Mouse (Mus musculus) hindbrain, embryonic 10.5 days (tissue): ENCODE measurements around the gene Rrp36. TPM values are rescaled to one million over a fixed set of nuclear protein-coding genes. Genes with fewer than 3 reads are reported as not detected.

Source experiments
- DNase-seq: peaks from one replicate; pipeline ENCODE4 v3.0.0-alpha.2; 2017; ENCODE audit warnings: low spot score
- H3K27ac ChIP-seq: fragments of 300-500 bp; sonication (generic); 2 replicates; pipeline ENCODE4 v1.5.1; 2016; ENCODE audit warnings: mild to moderate bottlenecking, moderate library complexity
- H3K27me3 ChIP-seq: fragments of 300-500 bp; sonication (generic); 2 replicates; pipeline ENCODE4 v1.6.1; 2016; ENCODE audit warnings: mild to moderate bottlenecking; ENCODE audit not compliant: poor library complexity, insufficient read depth, severe bottlenecking
- H3K36me3 ChIP-seq: fragments of 300-500 bp; sonication (generic); 2 replicates; pipeline ENCODE4 v1.6.1; 2016; ENCODE audit warnings: mild to moderate bottlenecking, moderate library complexity
- H3K4me1 ChIP-seq: fragments of 300-500 bp; sonication (generic); replicated peaks from 2 replicates; pipeline ENCODE4 v1.6.1; 2016; ENCODE audit warnings: mild to moderate bottlenecking
- H3K4me3 ChIP-seq: fragments of 300-500 bp; sonication (generic); 2 replicates; pipeline ENCODE4 v1.5.1; 2016; ENCODE audit warnings: mild to moderate bottlenecking, moderate library complexity
- H3K9me3 ChIP-seq: fragments of 300-500 bp; sonication (generic); 2 replicates; pipeline ENCODE4 v1.6.1; 2016; ENCODE audit warnings: mild to moderate bottlenecking, moderate library complexity
- WGBS: fragments of 180-500 bp; shearing (Covaris S2); methylation state at CpG from one replicate; pipeline ENCODE4 v1.1.7; 2016; 5-methylcytosine and 5-hydroxymethylcytosine counted together
- polyA plus RNA-seq: library from polyadenylated mRNA; unstranded; fragments of >200 nt; fragmentation: Nextera tagmentation; extraction: Ambion mirVana; gene quantifications from 2 replicates; pipeline ENCODE4 v1.2.1, GENCODE M21; 2016

The Rrp36 gene
- polyA plus RNA-seq, 1 experiment from 2014 or later, result 67.5 TPM

DNA sequence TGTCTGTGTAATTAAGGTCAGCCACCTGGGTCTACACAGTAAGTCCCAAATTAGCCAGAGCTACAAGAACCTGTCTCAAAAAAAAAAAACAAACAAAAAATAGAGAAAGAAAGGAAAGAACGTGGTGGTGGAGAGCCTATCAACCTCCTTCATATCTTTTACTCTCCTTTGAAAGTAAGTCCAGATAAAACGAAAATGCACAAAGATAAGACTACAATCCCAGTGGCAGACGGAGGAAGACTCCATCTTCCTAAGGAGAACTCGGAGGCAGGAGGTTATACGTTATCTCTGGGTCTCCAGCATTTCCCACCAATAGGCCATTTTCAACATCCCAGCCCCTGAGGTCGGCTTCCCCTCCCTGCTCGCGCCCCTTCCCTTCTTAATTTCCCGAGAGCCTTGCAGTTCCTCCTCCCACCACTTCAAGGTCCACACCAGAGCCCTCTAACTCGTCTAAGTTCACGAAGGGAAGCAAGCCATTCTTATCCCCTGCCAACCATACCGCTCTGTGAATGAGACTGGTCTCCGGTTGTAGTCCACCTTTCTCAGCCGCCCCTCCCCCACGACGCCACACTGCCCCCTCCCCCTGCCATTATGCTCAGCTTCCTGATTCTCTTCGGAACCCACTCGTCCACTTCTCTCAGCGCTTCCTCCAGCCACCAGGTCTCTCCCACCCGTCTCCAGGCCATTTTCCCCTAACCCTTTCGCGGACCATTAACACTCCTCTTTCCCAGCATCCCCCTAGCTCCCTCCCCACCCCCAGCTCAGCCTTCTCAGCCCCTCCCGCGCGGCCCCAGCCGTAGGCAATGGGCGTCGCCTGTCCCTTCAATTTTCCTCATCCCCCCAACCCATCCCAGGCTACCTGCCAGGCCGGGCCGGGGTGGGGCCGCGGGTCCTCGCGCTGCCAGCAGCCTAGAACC, 5.9 kb upstream of the Rrp36 start:
- 1% methylated on average over 34 of the region's 34 CpGs for WGBS
- Histone ChIP-seq H3K27ac (peak overlapping the region; percentile 92), H3K4me3 (peak overlapping the region; percentile 91), H3K27me3 (no peaks in the 10 kb centered on the region), H3K9me3 (no peaks in the 10 kb centered on the region), H3K36me3 (peaks cover 61% of the 10 kb centered on the region), H3K4me1 (peaks cover 47% of the 10 kb centered on the region)
- DNase-seq, result peak; percentile 68

DNA sequence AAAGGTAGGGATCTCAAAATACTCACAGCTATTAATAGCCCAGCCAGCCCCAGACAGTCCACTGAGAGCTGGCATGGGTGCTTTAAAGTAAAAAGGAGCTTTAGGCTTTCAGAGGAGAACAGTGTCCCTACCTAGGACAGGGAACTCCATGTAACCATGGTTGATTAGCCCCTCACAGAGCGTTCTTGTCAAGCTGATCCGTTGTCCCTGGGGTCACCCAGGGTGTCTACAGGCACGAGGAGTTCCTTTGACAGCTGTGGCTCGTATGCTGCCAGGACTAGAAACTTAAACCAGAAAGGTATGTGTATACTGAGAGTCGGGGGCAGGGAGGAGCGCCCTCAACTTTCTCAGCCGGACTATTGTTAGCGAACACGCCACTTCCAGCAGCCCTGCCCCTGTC, 4.8 kb upstream of the Rrp36 start:
- Histone ChIP-seq H3K27me3 (no peaks in the 10 kb centered on the region), H3K4me3 (peak overlapping the region; percentile 91), H3K36me3 (peaks cover 56% of the 10 kb centered on the region), H3K27ac (peak overlapping the region; percentile 51; the same call in 1 of the 2 replicates), H3K9me3 (no peaks in the 10 kb centered on the region), H3K4me1 (peaks cover 56% of the 10 kb centered on the region)
- no peak for DNase-seq
- WGBS, result 71% methylated on average over 9 of the region's 9 CpGs

DNA sequence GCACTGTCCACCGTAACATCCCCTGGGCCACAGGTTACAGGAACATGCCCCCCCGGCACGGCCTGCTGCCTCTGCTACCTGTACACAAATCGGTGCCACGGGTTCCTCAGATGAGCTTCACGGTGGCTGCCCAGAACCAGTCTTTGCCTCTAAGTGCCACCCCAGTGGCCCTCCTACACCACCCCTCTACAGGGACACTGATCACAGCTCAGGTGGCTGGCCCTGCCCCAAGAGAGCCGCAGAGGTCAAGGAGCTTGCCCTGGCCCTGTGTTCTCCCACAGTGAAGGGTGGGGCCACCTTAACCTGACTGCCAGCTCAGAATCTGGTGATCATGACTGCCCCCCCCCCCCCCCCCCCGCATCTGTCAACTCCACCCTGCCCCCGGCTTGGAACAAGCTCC, 4.3 kb upstream of the Rrp36 start, which contains the start of gene Mea1:
Gene Mea1 (plus strand): TSS at position 378 of the 400 bp plus-strand sequence.
- peak within 1 kb of the TSS; percentile 92 for H3K27ac ChIP-seq
- no peaks in the 10 kb centered on the region for H3K9me3 ChIP-seq
- H3K27me3 ChIP-seq, result no peaks in the 10 kb centered on the region
- H3K36me3 ChIP-seq, result peaks cover 51% of the 10 kb centered on the region
- WGBS, result 92% methylated on average over 9 of the region's 9 CpGs
- H3K4me3 ChIP-seq, result peak within 1 kb of the TSS; percentile 91
- H3K4me1 ChIP-seq, result peaks cover 60% of the 10 kb centered on the region
- no peak for DNase-seq

DNA sequence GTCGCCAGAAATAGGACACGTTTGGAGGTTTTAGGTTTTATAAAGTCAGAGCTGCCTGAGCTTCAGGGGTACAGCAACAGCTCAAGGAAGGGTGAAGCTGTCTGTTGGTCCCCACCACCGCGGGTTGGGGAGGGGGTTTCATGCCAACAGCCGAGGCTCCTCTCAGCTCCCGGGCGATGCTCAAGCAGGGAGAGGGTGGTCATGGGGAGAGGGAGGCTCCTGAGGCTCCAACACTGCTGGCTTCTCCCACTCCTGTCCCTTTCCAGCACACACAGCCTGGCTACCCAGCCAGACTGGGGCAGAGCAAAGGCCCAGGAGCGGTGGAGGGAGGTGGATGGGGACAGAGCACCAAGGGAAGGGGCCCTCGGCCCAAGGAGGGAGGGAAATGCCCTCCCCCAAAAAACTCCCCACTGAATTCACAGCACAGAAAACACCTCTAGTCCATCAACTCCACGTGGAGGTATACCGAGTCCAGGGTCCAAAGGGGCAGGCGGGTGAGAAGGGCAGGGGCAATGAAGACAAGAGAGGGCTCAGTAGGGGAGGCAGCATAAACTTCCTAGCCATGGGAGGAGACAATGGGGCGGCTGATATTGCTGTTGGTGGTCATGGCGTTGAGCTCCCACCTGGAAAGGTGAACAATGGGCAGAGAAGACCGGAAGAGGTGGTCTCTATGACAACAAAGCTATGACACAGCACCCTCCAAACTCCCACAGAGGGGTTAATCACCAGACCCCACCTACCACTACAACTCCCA, 555 bp upstream of the Rrp36 start:
- DNase-seq, result no peak

DNA sequence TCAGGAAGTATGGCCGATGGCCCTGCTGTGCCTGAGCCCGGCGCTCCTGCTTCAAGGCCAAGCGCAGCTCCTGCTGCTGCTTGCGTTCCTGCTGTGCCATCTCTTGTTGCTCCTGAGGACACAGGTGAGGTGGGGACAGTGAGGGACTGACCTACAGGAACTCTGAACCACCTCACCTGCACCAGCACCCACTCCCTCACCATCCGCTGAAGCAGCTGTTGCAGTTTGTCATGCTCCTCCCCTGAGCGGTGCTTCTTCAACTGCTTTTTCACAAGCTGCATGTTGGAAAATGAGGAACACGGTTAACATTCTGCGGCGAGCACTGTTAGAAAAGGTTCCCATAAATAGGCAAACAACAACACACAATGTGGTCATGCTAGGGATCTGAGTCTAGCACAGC, 4.2 kb downstream of the Rrp36 start:
- H3K9me3 ChIP-seq, result no peaks in the 10 kb centered on the region
- no peak for DNase-seq
- H3K27me3 ChIP-seq, result no peaks in the 10 kb centered on the region
- H3K4me1 ChIP-seq, result peaks cover 23% of the 10 kb centered on the region
- H3K36me3 ChIP-seq, result peaks cover 80% of the 10 kb centered on the region
- 96% methylated on average over 10 of the region's 10 CpGs for WGBS
- no peak overlapping the region for H3K27ac ChIP-seq
- H3K4me3 ChIP-seq, result no peak overlapping the region

More for the DNA sequence above, 555 bp upstream of the Rrp36 start:
- no peaks in the 10 kb centered on the region for H3K27me3 ChIP-seq
- H3K4me3 ChIP-seq, result peak overlapping the region; percentile 91
- H3K4me1 ChIP-seq, result peaks cover 49% of the 10 kb centered on the region
- H3K9me3 ChIP-seq, result no peaks in the 10 kb centered on the region
- H3K27ac ChIP-seq, result peak overlapping the region; percentile 85
- H3K36me3 ChIP-seq, result peaks cover 71% of the 10 kb centered on the region
- 23% methylated on average over 15 of the region's 15 CpGs for WGBS

DNA sequence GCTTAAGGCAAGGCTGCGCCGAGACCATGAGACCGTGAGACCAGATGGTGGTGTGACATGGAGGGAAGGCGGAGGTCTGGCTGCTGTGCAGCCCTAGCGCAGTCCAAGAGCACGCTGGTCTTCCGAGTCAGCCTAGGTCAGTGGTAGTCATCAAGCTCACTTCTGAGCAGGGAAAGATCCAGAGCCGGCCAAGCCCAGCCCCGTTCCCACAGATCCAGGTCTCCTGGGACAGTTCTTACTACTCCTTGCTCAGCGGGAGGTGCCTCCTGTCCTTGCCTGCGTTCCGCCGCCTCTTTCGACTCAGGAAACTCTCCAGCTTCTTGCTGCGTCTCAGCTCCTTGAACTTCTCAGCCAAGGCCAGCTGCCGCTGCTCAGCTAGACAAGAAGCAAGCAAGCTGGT, 6.4 kb downstream of the Rrp36 start:
- H3K27ac ChIP-seq, result no peak overlapping the region
- DNase-seq, result no peak
- H3K4me1 ChIP-seq, result peaks cover 5% of the 10 kb centered on the region; the same call in 1 of the 2 replicates
- 90% methylated on average over 16 of the region's 16 CpGs for WGBS
- peaks cover 94% of the 10 kb centered on the region for H3K36me3 ChIP-seq
- H3K27me3 ChIP-seq, result no peaks in the 10 kb centered on the region
- H3K9me3 ChIP-seq, result no peaks in the 10 kb centered on the region
- no peak overlapping the region for H3K4me3 ChIP-seq

DNA sequence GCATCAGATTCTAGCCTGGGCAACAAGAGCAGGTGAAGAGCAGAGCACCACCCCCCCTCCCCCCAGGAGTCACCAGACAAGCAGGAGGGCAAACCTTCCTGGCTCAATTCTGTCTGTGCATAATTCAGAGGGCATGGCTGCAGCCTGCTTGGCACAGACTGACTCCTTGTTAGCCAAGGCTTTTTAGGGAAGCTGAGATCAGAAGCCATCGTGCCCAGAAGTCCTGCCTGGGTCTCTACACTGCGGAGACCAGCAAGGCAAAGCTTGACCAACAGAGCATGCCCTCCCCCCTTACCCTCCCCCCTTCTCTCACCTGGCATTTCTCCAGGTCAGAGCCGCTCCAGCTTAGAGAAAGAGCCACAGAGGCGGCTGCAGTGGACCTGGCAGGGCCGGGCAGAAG, 11.4 kb downstream of the Rrp36 start:
- Histone ChIP-seq H3K36me3 (peaks cover 98% of the 10 kb centered on the region), H3K4me1 (no peaks in the 10 kb centered on the region), H3K27ac (no peak overlapping the region), H3K4me3 (no peak overlapping the region), H3K27me3 (no peaks in the 10 kb centered on the region), H3K9me3 (no peaks in the 10 kb centered on the region)
- no peak for DNase-seq
- 97% methylated on average over 5 of the region's 5 CpGs for WGBS

DNA sequence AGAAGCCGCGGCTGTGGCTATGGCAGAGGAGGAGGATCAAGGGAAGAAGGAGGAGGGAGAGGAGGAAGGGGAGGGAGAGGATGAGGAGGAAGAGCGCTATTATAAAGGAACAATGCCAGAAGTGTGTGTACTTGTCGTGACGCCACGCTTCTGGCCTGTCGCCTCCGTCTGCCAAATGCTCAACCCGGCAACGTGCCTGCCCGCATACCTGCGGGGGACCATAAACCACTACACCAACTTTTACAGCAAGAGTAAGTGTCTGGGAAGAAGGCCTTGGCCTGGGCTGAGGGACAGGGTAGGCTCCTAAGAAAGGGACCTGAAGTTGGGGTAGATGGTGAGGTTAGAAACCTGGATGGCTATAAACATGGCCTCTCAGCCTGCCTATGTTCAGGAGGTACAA, 12.2 kb downstream of the Rrp36 start:
- Histone ChIP-seq H3K27me3 (no peaks in the 10 kb centered on the region), H3K36me3 (peaks cover 100% of the 10 kb centered on the region), H3K4me3 (no peak overlapping the region), H3K4me1 (no peaks in the 10 kb centered on the region), H3K27ac (no peak overlapping the region), H3K9me3 (no peaks in the 10 kb centered on the region)
- WGBS, result 94% methylated on average over 12 of the region's 12 CpGs
- DNase-seq, result no peak

DNA sequence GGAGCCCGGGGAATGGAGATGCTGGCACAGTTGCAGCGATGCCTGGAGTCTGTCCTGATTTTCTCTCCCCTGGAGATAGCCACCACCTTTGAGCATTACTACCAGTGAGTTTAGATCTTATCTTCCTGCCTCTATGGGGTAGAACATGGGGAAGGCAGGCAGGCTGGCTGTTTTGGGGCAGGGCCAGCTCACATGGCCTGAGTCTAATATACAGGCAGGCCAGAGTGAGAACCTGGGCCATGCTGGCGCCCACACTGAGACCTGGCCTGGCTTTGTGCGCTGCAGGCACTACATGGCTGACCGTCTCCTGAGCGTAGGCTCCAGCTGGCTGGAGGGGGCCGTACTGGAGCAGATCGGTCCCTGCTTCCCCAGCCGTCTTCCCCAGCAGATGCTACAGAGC, 12.8 kb downstream of the Rrp36 start:
- 93% methylated on average over 9 of the region's 9 CpGs for WGBS
- Histone ChIP-seq H3K36me3 (peaks cover 100% of the 10 kb centered on the region), H3K27me3 (no peaks in the 10 kb centered on the region), H3K9me3 (no peaks in the 10 kb centered on the region), H3K4me3 (no peak overlapping the region), H3K27ac (0 out of 2 replicates have a peak overlapping the region, but pooled peaks have one; percentile 8), H3K4me1 (no peaks in the 10 kb centered on the region)
- DNase-seq, result no peak

DNA sequence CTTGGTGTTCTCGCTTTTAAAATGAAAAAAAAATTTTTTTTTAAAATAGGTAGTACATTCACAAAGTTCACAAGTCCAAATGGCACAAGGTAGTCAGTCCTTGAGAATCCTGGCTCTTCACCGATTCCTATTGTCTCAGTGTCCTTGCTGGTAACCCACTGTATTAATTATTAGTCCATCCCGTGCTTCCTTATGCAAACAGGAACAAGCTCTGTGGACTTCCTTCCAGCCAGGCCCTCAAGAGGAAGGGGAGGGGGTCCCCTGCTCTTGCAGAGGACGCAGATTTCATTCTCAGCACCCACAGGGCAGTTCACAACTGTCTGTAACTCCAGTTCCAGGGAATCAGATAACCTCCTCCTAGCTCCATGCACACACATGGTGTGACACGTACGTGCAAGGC, 18.1 kb downstream of the Rrp36 start:
- WGBS, result 88% methylated on average over 6 of the region's 6 CpGs
- DNase-seq, result no peak
- Histone ChIP-seq H3K36me3 (peaks cover 98% of the 10 kb centered on the region), H3K27ac (no peak overlapping the region), H3K4me1 (peaks cover 26% of the 10 kb centered on the region), H3K27me3 (no peaks in the 10 kb centered on the region), H3K9me3 (no peaks in the 10 kb centered on the region), H3K4me3 (no peak overlapping the region)

DNA sequence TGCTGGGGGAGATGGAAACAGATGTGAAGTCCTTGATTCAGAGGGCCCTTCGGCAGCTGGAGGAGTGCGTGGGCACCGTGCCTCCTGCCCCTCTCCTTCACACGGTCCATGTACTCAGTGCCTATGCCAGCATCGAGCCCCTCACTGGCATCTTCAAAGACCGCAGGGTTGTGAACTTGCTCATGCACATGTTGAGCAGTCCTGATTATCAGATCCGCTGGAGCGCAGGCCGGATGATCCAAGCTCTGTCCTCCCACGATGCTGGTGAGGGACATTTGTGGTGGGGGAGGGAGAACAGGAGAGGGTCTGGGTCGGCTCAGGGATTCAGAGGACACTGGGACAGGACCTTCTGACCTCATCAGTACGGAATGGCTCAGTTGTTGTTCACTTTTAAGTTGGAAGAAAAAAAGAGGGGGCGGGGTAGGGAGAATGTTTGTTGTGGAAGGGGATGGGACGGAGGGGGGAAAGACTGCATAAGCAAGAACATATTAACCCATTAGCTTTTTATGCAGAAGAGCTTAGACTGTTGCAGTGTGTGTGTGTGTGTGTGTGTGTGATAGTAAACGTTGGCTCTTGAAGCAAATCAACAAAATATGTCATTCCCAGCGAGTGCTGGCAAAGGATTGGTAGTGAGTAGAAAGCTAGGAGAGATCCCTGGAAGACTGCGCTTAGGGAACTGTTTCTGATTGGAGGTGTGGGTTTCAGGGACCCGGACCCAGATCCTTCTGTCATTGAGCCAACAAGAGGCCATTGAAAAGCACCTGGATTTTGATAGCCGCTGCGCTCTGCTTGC, 22.2 kb downstream of the Rrp36 start:
- no peak for DNase-seq
- peaks cover 48% of the 10 kb centered on the region for H3K4me1 ChIP-seq
- H3K4me3 ChIP-seq, result peak overlapping the region; percentile 65
- H3K9me3 ChIP-seq, result no peaks in the 10 kb centered on the region
- H3K27ac ChIP-seq, result peak overlapping the region; percentile 96
- peaks cover 76% of the 10 kb centered on the region for H3K36me3 ChIP-seq
- WGBS, result 74% methylated on average over 20 of the region's 20 CpGs
- H3K27me3 ChIP-seq, result no peaks in the 10 kb centered on the region

DNA sequence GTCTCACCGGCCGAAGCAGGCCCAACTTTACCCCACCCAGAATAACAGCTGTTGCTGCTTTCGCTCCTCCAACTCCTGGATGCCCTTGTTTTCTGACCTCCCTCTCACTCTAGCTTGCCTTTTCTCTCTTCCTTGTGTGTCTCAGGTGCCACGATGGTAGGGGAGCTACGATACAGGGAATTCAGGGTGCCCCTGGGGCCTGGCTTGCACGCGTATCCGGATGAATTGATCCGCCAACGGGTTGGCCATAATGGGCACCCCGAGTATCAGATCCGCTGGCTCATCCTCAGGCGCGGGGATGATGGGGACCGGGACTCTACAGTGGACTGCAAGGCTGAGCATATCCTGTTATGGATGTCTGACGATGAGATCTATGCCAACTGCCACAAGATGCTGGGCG, 22.9 kb downstream of the Rrp36 start:
- H3K27me3 ChIP-seq, result no peaks in the 10 kb centered on the region
- peaks cover 69% of the 10 kb centered on the region for H3K36me3 ChIP-seq
- peaks cover 54% of the 10 kb centered on the region for H3K4me1 ChIP-seq
- 78% methylated on average over 17 of the region's 17 CpGs for WGBS
- H3K27ac ChIP-seq, result peak overlapping the region; percentile 96
- DNase-seq, result no peak
- H3K9me3 ChIP-seq, result no peaks in the 10 kb centered on the region
- H3K4me3 ChIP-seq, result peak overlapping the region; percentile 65
